In the genomic region with DNA sequence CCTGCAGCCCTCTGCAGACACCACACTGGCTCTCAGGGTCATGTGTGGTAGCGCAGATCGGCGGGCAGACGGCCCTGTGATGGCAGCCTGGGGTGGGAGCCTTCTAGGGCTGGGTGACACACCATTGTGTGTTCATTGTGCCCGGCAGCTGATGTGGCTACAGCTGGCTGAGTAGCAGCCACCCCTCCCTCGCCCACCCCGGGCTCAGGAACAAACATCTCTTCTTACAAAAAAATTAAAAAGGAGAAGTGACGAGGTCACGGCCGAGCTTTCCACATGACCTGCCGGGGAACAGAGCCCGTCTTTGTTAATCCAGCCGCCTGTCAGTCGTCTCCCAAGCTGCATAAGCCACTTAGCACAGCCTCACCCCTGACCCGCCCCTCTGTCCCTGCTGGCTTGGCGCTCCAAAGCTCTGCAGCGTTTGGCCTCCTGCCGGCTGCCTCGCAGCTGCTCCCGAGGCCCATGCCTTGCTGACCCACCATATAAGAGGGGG, we compare ENCODE assay signal across 8 mouse cellular contexts.
DNase-seq lines count a peak whose midpoint lies in the region; ATAC-seq and TF ChIP-seq lines count a peak whose summit lies in the region.

No protein-coding gene starts in this region.

- H3K4me1 ChIP-seq in forebrain, postnatal 0 days (ENCODE audit: insufficient read depth), result 0 out of 2 replicates have a peak, but pooled peaks cover 4% of the 10 kb centered on the region
- peaks cover 26% of the 10 kb centered on the region for H3K4me1 ChIP-seq in intestine, embryonic 14.5 days (replicated peaks; ENCODE audit: control insufficient read depth, insufficient read depth, low read length)
- H3K4me1 ChIP-seq in limb, embryonic 13.5 days, result peaks cover 54% of the 10 kb centered on the region
- H3K4me1 ChIP-seq in midbrain, embryonic 14.5 days (ENCODE audit: control insufficient read depth, insufficient read depth, low read length), result peaks cover 33% of the 10 kb centered on the region
- H3K4me1 ChIP-seq in stomach, postnatal 0 days (replicated peaks; ENCODE audit: control insufficient read depth, insufficient read depth), result 0 out of 2 replicates have a peak, but pooled peaks cover 7% of the 10 kb centered on the region

- no peaks in the 10 kb centered on the region for H3K9me3 ChIP-seq in forebrain, postnatal 0 days (ENCODE audit: low read length)
- no peaks in the 10 kb centered on the region for H3K9me3 ChIP-seq in intestine, embryonic 14.5 days (ENCODE audit: control insufficient read depth, low read length)
- H3K9me3 ChIP-seq in limb, embryonic 13.5 days, result peaks cover 4% of the 10 kb centered on the region; the same call in 1 of the 2 replicates
- no peaks in the 10 kb centered on the region for H3K9me3 ChIP-seq in midbrain, embryonic 14.5 days (ENCODE audit: control insufficient read depth, low read length)
- H3K9me3 ChIP-seq in stomach, postnatal 0 days (ENCODE audit: control insufficient read depth, low read length), result no peaks in the 10 kb centered on the region

- no peak overlapping the region for H3K4me3 ChIP-seq in forebrain, postnatal 0 days (ENCODE audit: low read depth, low read length)
- no peak overlapping the region for H3K4me3 ChIP-seq in intestine, embryonic 14.5 days (ENCODE audit: low read depth, low read length)
- H3K4me3 ChIP-seq in limb, embryonic 13.5 days, result no peak overlapping the region
- H3K4me3 ChIP-seq in midbrain, embryonic 14.5 days (replicated peaks; ENCODE audit: low read depth, low read length), result no peak overlapping the region
- no peak overlapping the region for H3K4me3 ChIP-seq in stomach, postnatal 0 days (ENCODE audit: low read depth, low read length)

- no peak overlapping the region for H3K9ac ChIP-seq in forebrain, postnatal 0 days
- H3K9ac ChIP-seq in intestine, embryonic 14.5 days (ENCODE audit: low read length), result peak overlapping the region; percentile 4; the same call in 1 of the 2 replicates
- H3K9ac ChIP-seq in limb, embryonic 13.5 days, result peak overlapping the region; percentile 35; the same call in 1 of the 2 replicates
- H3K9ac ChIP-seq in midbrain, embryonic 14.5 days (replicated peaks; ENCODE audit: low read length), result no peak overlapping the region; the same call in 1 of the 2 replicates
- H3K9ac ChIP-seq in stomach, postnatal 0 days (ENCODE audit: low read length), result peak overlapping the region; percentile 41; the same call in 1 of the 2 replicates

- TF ChIP-seq CTCF in forebrain, postnatal 0 days (IDR thresholded peaks at IDR 0.05; ENCODE audit: low read depth), result 0 out of 2 replicates have a peak, but pooled peaks have one; percentile 18
- TF ChIP-seq CTCF in stomach, postnatal 0 days (IDR thresholded peaks at IDR 0.05; ENCODE audit: low read depth), result peak; percentile 36; the same call in 1 of the 2 replicates

- DNase-seq in adrenal gland, adult (ENCODE audit: inconsistent age in 2 of 2, low spot score in 1 of 2), result peak; percentile 61 to 69
- DNase-seq in adrenal gland, adult 8-10 months, result no peak
- peak; percentile 36 for DNase-seq in ZHBTc4 (ENCODE audit: low read depth, low spot score)
- peak; percentile 59 for DNase-seq in forebrain, postnatal 0 days
- DNase-seq in intestine, embryonic 14.5 days (ENCODE audit: low spot score), result peak; percentile 65
- peak; percentile 80 for DNase-seq in midbrain, embryonic 14.5 days
- peak; percentile 73 for DNase-seq in stomach, postnatal 0 days (ENCODE audit: low spot score)

- TF ChIP-seq EP300 in stomach, postnatal 0 days (optimal IDR thresholded peaks at IDR 0.05), result no peak

- H3K36me3 ChIP-seq in forebrain, postnatal 0 days (ENCODE audit: insufficient read depth), result no peaks in the 10 kb centered on the region
- no peaks in the 10 kb centered on the region for H3K36me3 ChIP-seq in intestine, embryonic 14.5 days (ENCODE audit: control insufficient read depth, insufficient read depth, low read length)
- no peaks in the 10 kb centered on the region for H3K36me3 ChIP-seq in limb, embryonic 13.5 days
- no peaks in the 10 kb centered on the region for H3K36me3 ChIP-seq in midbrain, embryonic 14.5 days (ENCODE audit: control insufficient read depth, insufficient read depth, low read length)
- no peaks in the 10 kb centered on the region for H3K36me3 ChIP-seq in stomach, postnatal 0 days (ENCODE audit: control insufficient read depth, insufficient read depth, low read length)

- H3K4me2 ChIP-seq in forebrain, postnatal 0 days (ENCODE audit: low read depth), result no peak overlapping the region
- H3K4me2 ChIP-seq in intestine, embryonic 14.5 days (ENCODE audit: low read length), result peak overlapping the region; percentile 5; the same call in 1 of the 2 replicates
- peak overlapping the region; percentile 17; the same call in 1 of the 2 replicates for H3K4me2 ChIP-seq in limb, embryonic 13.5 days (replicated peaks)
- peak overlapping the region; percentile 29 for H3K4me2 ChIP-seq in midbrain, embryonic 14.5 days (ENCODE audit: low read length)
- H3K4me2 ChIP-seq in stomach, postnatal 0 days (replicated peaks; ENCODE audit: low read depth), result no peak overlapping the region

- peak; percentile 78 for ATAC-seq in forebrain, postnatal 0 days
- ATAC-seq in intestine, embryonic 14.5 days (replicated peaks; ENCODE audit: low FRiP score, low TSS enrichment, low read depth), result peak; percentile 51
- peak; percentile 65 for ATAC-seq in limb, embryonic 13.5 days (ENCODE audit: low FRiP score, low read depth)
- peak; percentile 63; the same call in 1 of the 2 replicates for ATAC-seq in midbrain, embryonic 14.5 days (ENCODE audit: low FRiP score, low TSS enrichment)
- peak; percentile 63 for ATAC-seq in stomach, postnatal 0 days (ENCODE audit: low FRiP score, low TSS enrichment)

- no peaks in the 10 kb centered on the region for H3K27me3 ChIP-seq in forebrain, postnatal 0 days (ENCODE audit: insufficient read depth, low read length)
- H3K27me3 ChIP-seq in intestine, embryonic 14.5 days (replicated peaks; ENCODE audit: control insufficient read depth, insufficient read depth, low read length), result no peaks in the 10 kb centered on the region
- H3K27me3 ChIP-seq in limb, embryonic 13.5 days, result no peaks in the 10 kb centered on the region
- H3K27me3 ChIP-seq in midbrain, embryonic 14.5 days (ENCODE audit: control insufficient read depth, insufficient read depth, low read length), result no peaks in the 10 kb centered on the region
- H3K27me3 ChIP-seq in stomach, postnatal 0 days (ENCODE audit: control insufficient read depth, insufficient read depth, low read length), result no peaks in the 10 kb centered on the region; the same call in 1 of the 2 replicates

- WGBS in forebrain, postnatal 0 days, result 11% methylated on average over 20 of the region's 20 CpGs
- 20% methylated on average over 20 of the region's 20 CpGs for WGBS in intestine, embryonic 14.5 days
- WGBS in limb, embryonic 13.5 days, result 16% methylated on average over 20 of the region's 20 CpGs
- 2% methylated on average over 20 of the region's 20 CpGs for WGBS in midbrain, embryonic 14.5 days
- WGBS in stomach, postnatal 0 days, result 17% methylated on average over 20 of the region's 20 CpGs

- H3K27ac ChIP-seq in forebrain, postnatal 0 days (ENCODE audit: low read depth, low read length), result no peak overlapping the region
- no peak overlapping the region for H3K27ac ChIP-seq in intestine, embryonic 14.5 days (ENCODE audit: low read depth)
- peak overlapping the region; percentile 65 for H3K27ac ChIP-seq in limb, embryonic 13.5 days
- H3K27ac ChIP-seq in midbrain, embryonic 14.5 days (replicated peaks; ENCODE audit: low read depth, low read length), result peak overlapping the region; percentile 83
- peak overlapping the region; percentile 13; the same call in 1 of the 2 replicates for H3K27ac ChIP-seq in stomach, postnatal 0 days (replicated peaks)

Comparison
In these comparisons a context has a peak if more than half of its experiments do, and no peak if none do; other contexts are left out.
1. H3K27ac ChIP-seq: peak in limb, embryonic 13.5 days (single experiment), midbrain, embryonic 14.5 days (single experiment) and stomach, postnatal 0 days (single experiment); none in forebrain, postnatal 0 days (single experiment) and intestine, embryonic 14.5 days (single experiment).
2. H3K4me2 ChIP-seq: peak in intestine, embryonic 14.5 days (single experiment), limb, embryonic 13.5 days (single experiment) and midbrain, embryonic 14.5 days (single experiment); none in forebrain, postnatal 0 days (single experiment) and stomach, postnatal 0 days (single experiment).
3. H3K9ac ChIP-seq: peak in intestine, embryonic 14.5 days (single experiment), limb, embryonic 13.5 days (single experiment) and stomach, postnatal 0 days (single experiment); none in forebrain, postnatal 0 days (single experiment) and midbrain, embryonic 14.5 days (single experiment).
4. Peak in every context shown above with its lines, with median percentiles within 50 percentile points of each other: ATAC-seq.